Mouse (Mus musculus) hindbrain, embryonic 14.5 days (tissue): ENCODE measurements around the gene Col26a1. TPM values are rescaled to one million over a fixed set of nuclear protein-coding genes. Genes with fewer than 3 reads are reported as not detected.

Experiments
- ATAC-seq: fragments of 200-750 bp; cut with Nextera tagmentation; 2 replicates; pipeline ENCODE4 v1.8.0; 2017; ENCODE audit warnings: moderate number of reproducible peaks, mild to moderate bottlenecking, moderate TSS enrichment, moderate library complexity; ENCODE audit not compliant: low FRiP score
- DNase-seq: peaks from one replicate; pipeline ENCODE4 v3.0.0-alpha.2; 2015; ENCODE audit warnings: low spot score
- H3K27ac ChIP-seq: fragments of 300-500 bp; sonication (generic); 2 replicates; pipeline ENCODE4 v1.5.1; 2014; ENCODE audit warnings: mild to moderate bottlenecking, moderate library complexity
- H3K27me3 ChIP-seq: fragments of 300-500 bp; sonication (generic); 2 replicates; pipeline ENCODE4 v1.6.1; 2014; ENCODE audit warnings: mild to moderate bottlenecking, low read length, mixed read lengths; ENCODE audit not compliant: control insufficient read depth, insufficient read depth
- H3K36me3 ChIP-seq: fragments of 300-500 bp; sonication (generic); replicated peaks from 2 replicates; pipeline ENCODE4 v1.6.1; 2014; ENCODE audit not compliant: control insufficient read depth, insufficient read depth
- H3K4me1 ChIP-seq: fragments of 300-500 bp; sonication (generic); replicated peaks from 2 replicates; pipeline ENCODE4 v1.6.1; 2014; ENCODE audit warnings: antibody characterized with exemption, low read length, mixed read lengths; ENCODE audit not compliant: control insufficient read depth, insufficient read depth
- H3K4me2 ChIP-seq: fragments of 300-500 bp; sonication (generic); replicated peaks from 2 replicates; pipeline ENCODE4 v1.6.1; 2014; ENCODE audit warnings: mild to moderate bottlenecking, moderate library complexity
- H3K4me3 ChIP-seq: fragments of 300-500 bp; sonication (generic); replicated peaks from 2 replicates; pipeline ENCODE4 v1.5.1; 2014; ENCODE audit warnings: mild to moderate bottlenecking, low read length
- H3K9ac ChIP-seq: fragments of 300-500 bp; sonication (generic); 2 replicates; pipeline ENCODE4 v1.6.1; 2014
- H3K9me3 ChIP-seq: fragments of 300-500 bp; sonication (generic); 2 replicates; pipeline ENCODE4 v1.6.1; 2016; ENCODE audit warnings: low read length; ENCODE audit not compliant: control insufficient read depth
- WGBS: fragments of 180-500 bp; shearing (Covaris S2); extraction: QIAGEN DNeasy Blood & Tissue Kit; methylation state at CpG from one replicate; pipeline ENCODE4 v1.1.7; 2014; 5-methylcytosine and 5-hydroxymethylcytosine counted together
- polyA plus RNA-seq: library from polyadenylated mRNA; unstranded; fragments of >200 nt; fragmentation: Nextera tagmentation; extraction: Ambion mirVana; gene quantifications from 2 replicates; pipeline ENCODE4 v1.2.1, GENCODE M21; 2014

Col26a1 gene
- polyA plus RNA-seq, 1 experiment from 2014 or later, result 27.5 TPM

- H3K27me3 ChIP-seq, result no peaks in the 10 kb centered on the region
- H3K9ac ChIP-seq, result no peak overlapping the region
- 92% methylated on average over 15 of the region's 15 CpGs for WGBS
- no peak overlapping the region for H3K27ac ChIP-seq
- no peaks in the 10 kb centered on the region for H3K4me1 ChIP-seq
- ATAC-seq (no peak), DNase-seq (no peak)
- H3K4me3 ChIP-seq, result no peak overlapping the region
- H3K36me3 ChIP-seq, result no peaks in the 10 kb centered on the region
- no peak overlapping the region for H3K4me2 ChIP-seq
- no peaks in the 10 kb centered on the region for H3K9me3 ChIP-seq
These were observed 89.2 kb downstream of the Col26a1 start for GRCm38 (mm10) chr5:136793807-136794206.

GRCm38 (mm10) chr5:136792541-136792940, 90.5 kb downstream of the Col26a1 start:
- DNase-seq, result no peak
- 82% methylated on average over 10 of the region's 10 CpGs for WGBS
- no peaks in the 10 kb centered on the region for H3K9me3 ChIP-seq
- no peak overlapping the region for H3K4me3 ChIP-seq
- H3K36me3 ChIP-seq, result no peaks in the 10 kb centered on the region
- no peaks in the 10 kb centered on the region for H3K4me1 ChIP-seq
- no peak overlapping the region for H3K4me2 ChIP-seq
- ATAC-seq, result no peak
- no peaks in the 10 kb centered on the region for H3K27me3 ChIP-seq
- no peak overlapping the region for H3K27ac ChIP-seq
- no peak overlapping the region for H3K9ac ChIP-seq

GRCm38 (mm10) chr5:136791204-136791603, 91.8 kb downstream of the Col26a1 start:
- H3K4me3 ChIP-seq, result no peak overlapping the region
- no peak overlapping the region for H3K9ac ChIP-seq
- ATAC-seq (no peak), DNase-seq (no peak)
- no peaks in the 10 kb centered on the region for H3K9me3 ChIP-seq
- H3K36me3 ChIP-seq, result no peaks in the 10 kb centered on the region
- H3K4me2 ChIP-seq, result no peak overlapping the region
- 0 out of 2 replicates have a peak overlapping the region, but pooled peaks have one; percentile 34 for H3K27ac ChIP-seq
- H3K4me1 ChIP-seq, result no peaks in the 10 kb centered on the region
- WGBS, result 34% methylated on average over 3 of the region's 3 CpGs
- no peaks in the 10 kb centered on the region for H3K27me3 ChIP-seq

- Histone ChIP-seq H3K4me3 (no peak overlapping the region), H3K9me3 (no peaks in the 10 kb centered on the region), H3K4me2 (no peak overlapping the region), H3K27me3 (no peaks in the 10 kb centered on the region), H3K9ac (no peak overlapping the region), H3K27ac (0 out of 2 replicates have a peak overlapping the region, but pooled peaks have one; percentile 34), H3K36me3 (no peaks in the 10 kb centered on the region), H3K4me1 (no peaks in the 10 kb centered on the region)
- ATAC-seq (peak; percentile 80), DNase-seq (peak; percentile 98)
- 14% methylated on average over 11 of the region's 11 CpGs for WGBS
These were observed 92.3 kb downstream of the Col26a1 start for GRCm38 (mm10) chr5:136790570-136791196.

GRCm38 (mm10) chr5:136784531-136784930, 98.5 kb downstream of the Col26a1 start:
- no peak for ATAC-seq
- WGBS, result 81% methylated on average over 8 of the region's 8 CpGs
- Histone ChIP-seq H3K36me3 (no peaks in the 10 kb centered on the region), H3K4me3 (no peak overlapping the region), H3K4me2 (no peak overlapping the region), H3K27ac (no peak overlapping the region), H3K27me3 (no peaks in the 10 kb centered on the region), H3K4me1 (no peaks in the 10 kb centered on the region), H3K9ac (no peak overlapping the region), H3K9me3 (no peaks in the 10 kb centered on the region)
- DNase-seq, result no peak

GRCm38 (mm10) chr5:136782600-136782999, 100.4 kb downstream of the Col26a1 start:
- peak overlapping the region; percentile 4 for H3K4me2 ChIP-seq
- no peak overlapping the region for H3K4me3 ChIP-seq
- ATAC-seq (no peak), DNase-seq (no peak)
- WGBS, result 68% methylated on average over 13 of the region's 13 CpGs
- H3K27ac ChIP-seq, result no peak overlapping the region
- no peaks in the 10 kb centered on the region for H3K4me1 ChIP-seq
- H3K9me3 ChIP-seq, result no peaks in the 10 kb centered on the region
- H3K36me3 ChIP-seq, result no peaks in the 10 kb centered on the region
- H3K9ac ChIP-seq, result no peak overlapping the region
- H3K27me3 ChIP-seq, result no peaks in the 10 kb centered on the region

GRCm38 (mm10) chr5:136780465-136780864, 102.5 kb downstream of the Col26a1 start:
- no peak overlapping the region for H3K4me3 ChIP-seq
- no peak overlapping the region for H3K4me2 ChIP-seq
- no peaks in the 10 kb centered on the region for H3K36me3 ChIP-seq
- WGBS, result 50% methylated on average over 10 of the region's 10 CpGs
- DNase-seq, result no peak
- no peak overlapping the region for H3K27ac ChIP-seq
- H3K4me1 ChIP-seq, result no peaks in the 10 kb centered on the region
- H3K9me3 ChIP-seq, result 0 out of 2 replicates have a peak, but pooled peaks cover 5% of the 10 kb centered on the region
- no peak for ATAC-seq
- no peaks in the 10 kb centered on the region for H3K27me3 ChIP-seq
- no peak overlapping the region for H3K9ac ChIP-seq

GRCm38 (mm10) chr5:136779946-136780345, 103.1 kb downstream of the Col26a1 start:
- H3K27me3 ChIP-seq, result no peaks in the 10 kb centered on the region
- no peak for DNase-seq

GRCm38 (mm10) chr5:136775548-136775947, 107.5 kb downstream of the Col26a1 start:
- ATAC-seq (no peak), DNase-seq (no peak)
- 88% methylated on average over 3 of the region's 3 CpGs for WGBS
- Histone ChIP-seq H3K36me3 (no peaks in the 10 kb centered on the region), H3K27ac (no peak overlapping the region), H3K4me3 (no peak overlapping the region), H3K4me1 (no peaks in the 10 kb centered on the region), H3K9me3 (0 out of 2 replicates have a peak, but pooled peaks cover 9% of the 10 kb centered on the region), H3K4me2 (no peak overlapping the region), H3K27me3 (no peaks in the 10 kb centered on the region), H3K9ac (no peak overlapping the region)

More at GRCm38 (mm10) chr5:136779946-136780345, 103.1 kb downstream of the Col26a1 start:
- no peaks in the 10 kb centered on the region for H3K4me1 ChIP-seq
- no peak overlapping the region for H3K4me3 ChIP-seq
- ATAC-seq, result no peak
- no peaks in the 10 kb centered on the region for H3K36me3 ChIP-seq
- H3K9me3 ChIP-seq, result 0 out of 2 replicates have a peak, but pooled peaks cover 9% of the 10 kb centered on the region
- H3K9ac ChIP-seq, result no peak overlapping the region
- H3K4me2 ChIP-seq, result no peak overlapping the region
- 87% methylated on average over 6 of the region's 6 CpGs for WGBS
- H3K27ac ChIP-seq, result no peak overlapping the region
